Mouse (Mus musculus): ENCODE data around the gene Eif2ak3.

GRCm38 (mm10) chr6:70842991-70843390 lies 1.3 kb upstream of the Eif2ak3 start:
- no peak for TF ChIP-seq CTCF (IDR thresholded peaks at IDR 0.05; ENCODE audit: borderline replicate concordance, control insufficient read depth, extremely low read depth, insufficient read depth, low read length, poor library complexity)
- TF ChIP-seq POLR2A (IDR thresholded peaks at IDR 0.05; ENCODE audit: control insufficient read depth, extremely low read depth, insufficient read depth, low read length, poor library complexity): no peak

All from thymus, adult 2 months (tissue).